In the genomic region with DNA sequence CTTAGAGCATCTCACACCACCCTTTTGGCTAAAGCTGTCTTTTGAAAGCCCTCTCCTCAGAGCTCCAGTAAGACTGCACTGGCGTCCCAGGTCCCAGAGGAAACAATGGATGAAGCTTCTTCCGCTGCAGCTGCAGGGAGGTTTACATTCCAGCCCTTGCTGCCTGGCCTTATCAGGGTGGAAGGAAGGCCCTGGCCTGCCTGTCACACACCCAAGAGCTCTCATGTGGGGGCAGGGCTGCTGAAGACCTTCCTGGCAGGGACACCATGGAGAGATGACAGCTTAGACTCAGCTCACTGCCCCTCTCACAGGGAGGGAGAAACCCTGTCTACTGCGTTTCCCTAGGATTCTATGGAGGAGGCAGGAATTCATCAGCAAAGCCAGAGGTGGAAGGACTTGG, we compare ENCODE assay signal across 9 mouse cellular contexts.
DNase-seq lines count a peak whose midpoint lies in the region; ATAC-seq and TF ChIP-seq lines count a peak whose summit lies in the region.
"Had no signal": no experiment of that assay in that cellular context is flagged by ENCODE, and none has a peak within 500 bp of the region (broad histone marks: within the 10 kb centered on the region; RNA-seq: fewer than 3 reads in every experiment).

No protein-coding gene starts in this region.

- no peaks in the 10 kb centered on the region for H3K27me3 ChIP-seq in forebrain, embryonic 16.5 days (replicated peaks; ENCODE audit: control insufficient read depth, insufficient read depth, low read length)
- H3K27me3 ChIP-seq in forebrain, embryonic 14.5 days (replicated peaks; ENCODE audit: control insufficient read depth, insufficient read depth, low read length) = no peaks in the 10 kb centered on the region
- H3K27me3 ChIP-seq in embryonic facial prominence, embryonic 12.5 days = no peaks in the 10 kb centered on the region
- peaks cover 4% of the 10 kb centered on the region; the same call in 1 of the 2 replicates for H3K27me3 ChIP-seq in forebrain, postnatal 0 days (ENCODE audit: insufficient read depth, low read length)

- no peak for DNase-seq in forebrain, embryonic 14.5 days (ENCODE audit: low spot score)
- peak; percentile 45 to 46 for DNase-seq in kidney, adult 8-10 months
- peak; percentile 87 for DNase-seq in lung, postnatal 10 days
- DNase-seq in natural killer cell, adult 2 months (ENCODE audit: low spot score in 2 of 2) = no peak
- no peak for DNase-seq in MN1 (ENCODE audit: low spot score)
- DNase-seq in forebrain, postnatal 0 days = no peak

- 14% methylated on average over 3 of the region's 3 CpGs for WGBS in forebrain, embryonic 16.5 days
- WGBS in forebrain, embryonic 14.5 days = 11% methylated on average over 3 of the region's 3 CpGs
- 10% methylated on average over 3 of the region's 3 CpGs for WGBS in embryonic facial prominence, embryonic 12.5 days
- 11% methylated on average over 3 of the region's 3 CpGs for WGBS in forebrain, postnatal 0 days

- H3K4me2 ChIP-seq in forebrain, embryonic 16.5 days (ENCODE audit: low read length) = no peak overlapping the region
- no peak overlapping the region for H3K4me2 ChIP-seq in forebrain, embryonic 14.5 days (ENCODE audit: low read length)
- no peak overlapping the region for H3K4me2 ChIP-seq in embryonic facial prominence, embryonic 12.5 days (replicated peaks)
- H3K4me2 ChIP-seq in forebrain, postnatal 0 days (ENCODE audit: low read depth) = no peak overlapping the region

- H3K4me1 ChIP-seq in forebrain, embryonic 16.5 days (replicated peaks; ENCODE audit: control insufficient read depth, insufficient read depth, low read length) = no peaks in the 10 kb centered on the region
- no peaks in the 10 kb centered on the region for H3K4me1 ChIP-seq in forebrain, embryonic 14.5 days (ENCODE audit: control insufficient read depth, insufficient read depth, low read length)
- peaks cover 11% of the 10 kb centered on the region; the same call in 1 of the 2 replicates for H3K4me1 ChIP-seq in embryonic facial prominence, embryonic 12.5 days
- no peaks in the 10 kb centered on the region for H3K4me1 ChIP-seq in forebrain, postnatal 0 days (ENCODE audit: insufficient read depth)

- H3K36me3 ChIP-seq in forebrain, embryonic 16.5 days (ENCODE audit: control insufficient read depth, insufficient read depth) = no peaks in the 10 kb centered on the region
- H3K36me3 ChIP-seq in forebrain, embryonic 14.5 days (ENCODE audit: control insufficient read depth, insufficient read depth, low read length) = no peaks in the 10 kb centered on the region
- H3K36me3 ChIP-seq in embryonic facial prominence, embryonic 12.5 days = no peaks in the 10 kb centered on the region
- no peaks in the 10 kb centered on the region for H3K36me3 ChIP-seq in forebrain, postnatal 0 days (ENCODE audit: insufficient read depth)

- no peak for TF ChIP-seq CTCF in forebrain, postnatal 0 days (IDR thresholded peaks at IDR 0.05; ENCODE audit: low read depth)

- ATAC-seq in forebrain, embryonic 16.5 days = 0 out of 2 replicates have a peak, but pooled peaks have one; percentile 18
- no peak for ATAC-seq in forebrain, embryonic 14.5 days
- no peak for ATAC-seq in embryonic facial prominence, embryonic 12.5 days (ENCODE audit: insufficient number of reproducible peaks, insufficient read depth, low FRiP score, low TSS enrichment)
- no peak for ATAC-seq in forebrain, postnatal 0 days

- no peaks in the 10 kb centered on the region for H3K9me3 ChIP-seq in forebrain, embryonic 16.5 days (ENCODE audit: control insufficient read depth, low read length)
- no peaks in the 10 kb centered on the region for H3K9me3 ChIP-seq in forebrain, embryonic 14.5 days (replicated peaks; ENCODE audit: control insufficient read depth, low read length)
- H3K9me3 ChIP-seq in embryonic facial prominence, embryonic 12.5 days = no peaks in the 10 kb centered on the region
- H3K9me3 ChIP-seq in forebrain, postnatal 0 days (ENCODE audit: low read length) = no peaks in the 10 kb centered on the region

- no peak overlapping the region for H3K9ac ChIP-seq in forebrain, embryonic 16.5 days (replicated peaks; ENCODE audit: low read depth, low read length)
- no peak overlapping the region for H3K9ac ChIP-seq in forebrain, embryonic 14.5 days (ENCODE audit: low read length)
- no peak overlapping the region for H3K9ac ChIP-seq in embryonic facial prominence, embryonic 12.5 days
- H3K9ac ChIP-seq in forebrain, postnatal 0 days = no peak overlapping the region
- H3K9ac ChIP-seq: liver, embryonic 14.5 days had no signal

- no peak overlapping the region for H3K4me3 ChIP-seq in forebrain, embryonic 16.5 days (replicated peaks; ENCODE audit: low read length)
- H3K4me3 ChIP-seq in forebrain, embryonic 14.5 days (ENCODE audit: low read depth, low read length) = no peak overlapping the region
- H3K4me3 ChIP-seq in embryonic facial prominence, embryonic 12.5 days = no peak overlapping the region
- no peak overlapping the region for H3K4me3 ChIP-seq in forebrain, postnatal 0 days (ENCODE audit: low read depth, low read length)

- H3K27ac ChIP-seq in forebrain, embryonic 16.5 days (ENCODE audit: low read length) = no peak overlapping the region
- no peak overlapping the region for H3K27ac ChIP-seq in forebrain, embryonic 14.5 days (ENCODE audit: low read depth, low read length)
- H3K27ac ChIP-seq in embryonic facial prominence, embryonic 12.5 days = 0 out of 2 replicates have a peak overlapping the region, but pooled peaks have one; percentile 7
- no peak overlapping the region for H3K27ac ChIP-seq in forebrain, postnatal 0 days (ENCODE audit: low read depth, low read length)
- H3K27ac ChIP-seq: liver, embryonic 14.5 days had no signal

Comparison
In these comparisons a context has a peak if more than half of its experiments do, and no peak if none do; other contexts are left out.
1. DNase-seq: peak in kidney, adult 8-10 months (2 of 2) and lung, postnatal 10 days (single experiment); none in forebrain, embryonic 14.5 days (single experiment), natural killer cell, adult 2 months (0 of 2), MN1 (single experiment) and forebrain, postnatal 0 days (single experiment).